Mouse (Mus musculus): Measurements from ENCODE around the gene Adamtsl5.
A peak's percentile ranks its signal among the peaks of the same experiment; 100 is the strongest.

GRCm38 (mm10) chr10:80292251-80293146 is 55.7 kb downstream of the Adamtsl5 start, which contains the start of gene Rps15:
- TF ChIP-seq CTCF (IDR thresholded peaks at IDR 0.05; ENCODE audit: low read depth, low read length): peak; percentile 79
- TF ChIP-seq POLR2A (IDR thresholded peaks at IDR 0.05; ENCODE audit: extremely low read depth, insufficient read depth, low read length): peak; percentile 96
